ENCODE assay signal across 9 mouse cellular contexts in genomic region chr2:24888895-24889294, GRCm38 (mm10). TPM values are rescaled to one million over a fixed set of nuclear protein-coding genes. Genes with fewer than 3 reads are reported as not detected.
DNase-seq lines count a peak whose midpoint lies in the region; ATAC-seq and TF ChIP-seq lines count a peak whose summit lies in the region.
"Had no signal": no experiment of that assay in that cellular context is flagged by ENCODE, and none has a peak within 500 bp of the region (broad histone marks: within the 10 kb centered on the region; RNA-seq: fewer than 3 reads in every experiment).

No protein-coding gene starts in this region.

- no peak overlapping the region for H3K4me2 ChIP-seq in heart, postnatal 0 days (ENCODE audit: low read depth, low read length)
- no peak overlapping the region for H3K4me2 ChIP-seq in stomach, postnatal 0 days (replicated peaks; ENCODE audit: low read depth)
- H3K4me2 ChIP-seq: limb, embryonic 15.5 days had no signal

- no peak for TF ChIP-seq EP300 in heart, postnatal 0 days (IDR thresholded peaks at IDR 0.05; ENCODE audit: low read depth)
- no peak for TF ChIP-seq EP300 in stomach, postnatal 0 days (optimal IDR thresholded peaks at IDR 0.05)

- no peaks in the 10 kb centered on the region for H3K27me3 ChIP-seq in heart, postnatal 0 days (ENCODE audit: control insufficient read depth, insufficient read depth, low read length)
- no peaks in the 10 kb centered on the region for H3K27me3 ChIP-seq in thymus, adult 2 months (ENCODE audit: control insufficient read depth, insufficient read depth, low read length)
- H3K27me3 ChIP-seq in stomach, postnatal 0 days (ENCODE audit: control insufficient read depth, insufficient read depth, low read length), result no peaks in the 10 kb centered on the region
- H3K27me3 ChIP-seq: limb, embryonic 15.5 days had no signal

- intact Hi-C loops in heart, postnatal 25 days (cut with DNase I), result no loop called here

- no peak for ATAC-seq in heart, postnatal 0 days (ENCODE audit: insufficient read depth, low read depth)
- no peak for ATAC-seq in stomach, postnatal 0 days (ENCODE audit: low FRiP score, low TSS enrichment)

- no peak for DNase-seq in heart, postnatal 0 days (ENCODE audit: low spot score)
- no peak for DNase-seq in heart, postnatal 25 days (ENCODE audit: low spot score)
- DNase-seq in thymus, postnatal 14 days, result peak; percentile 10
- DNase-seq in thymus, adult 2 months, result no peak
- DNase-seq in c-Kit-positive CD71-positive TER-119-positive erythroid progenitor cells, embryonic 14.5 days (ENCODE audit: low spot score), result peak; percentile 54
- peak; percentile 42 for DNase-seq in stomach, postnatal 0 days (ENCODE audit: low spot score)
- no peak for DNase-seq in left cerebral cortex, adult 8-10 months (ENCODE audit: low spot score in 2 of 2)
- no peak for DNase-seq in ovary, postnatal 36 days (ENCODE audit: low spot score)

- H3K27ac ChIP-seq in heart, postnatal 0 days (ENCODE audit: low read depth), result no peak overlapping the region
- no peak overlapping the region for H3K27ac ChIP-seq in thymus, adult 2 months (ENCODE audit: control insufficient read depth, insufficient read depth, low read length)
- no peak overlapping the region for H3K27ac ChIP-seq in stomach, postnatal 0 days (replicated peaks)
- H3K27ac ChIP-seq: limb, embryonic 15.5 days had no signal

- H3K9me3 ChIP-seq in heart, postnatal 0 days (replicated peaks; ENCODE audit: control insufficient read depth, low read length), result no peaks in the 10 kb centered on the region
- no peaks in the 10 kb centered on the region for H3K9me3 ChIP-seq in stomach, postnatal 0 days (ENCODE audit: control insufficient read depth, low read length)
- H3K9me3 ChIP-seq: limb, embryonic 15.5 days had no signal

- no peak overlapping the region for H3K4me3 ChIP-seq in heart, postnatal 0 days (ENCODE audit: low read depth, low read length)
- H3K4me3 ChIP-seq in thymus, adult 2 months (ENCODE audit: control insufficient read depth, insufficient read depth, low read length), result no peak overlapping the region
- no peak overlapping the region for H3K4me3 ChIP-seq in stomach, postnatal 0 days (ENCODE audit: low read depth, low read length)
- H3K4me3 ChIP-seq: limb, embryonic 15.5 days had no signal

- no peak overlapping the region for H3K9ac ChIP-seq in heart, postnatal 0 days (replicated peaks; ENCODE audit: low read depth, low read length)
- H3K9ac ChIP-seq in stomach, postnatal 0 days (ENCODE audit: low read length), result no peak overlapping the region
- H3K9ac ChIP-seq: limb, embryonic 15.5 days had no signal

- no peak for TF ChIP-seq POLR2A in thymus, adult 2 months (IDR thresholded peaks at IDR 0.05; ENCODE audit: control insufficient read depth, extremely low read depth, insufficient read depth, low read length, poor library complexity)

- peaks cover 6% of the 10 kb centered on the region for H3K4me1 ChIP-seq in heart, postnatal 0 days (ENCODE audit: control insufficient read depth, insufficient read depth)
- H3K4me1 ChIP-seq in thymus, adult 2 months (replicated peaks; ENCODE audit: control insufficient read depth, insufficient read depth, low read length), result no peaks in the 10 kb centered on the region
- H3K4me1 ChIP-seq in stomach, postnatal 0 days (replicated peaks; ENCODE audit: control insufficient read depth, insufficient read depth), result 0 out of 2 replicates have a peak, but pooled peaks cover 2% of the 10 kb centered on the region

- peak; percentile 37 for TF ChIP-seq CTCF in heart, postnatal 0 days (IDR thresholded peaks at IDR 0.05; ENCODE audit: low read depth)
- no peak for TF ChIP-seq CTCF in thymus, adult 2 months (IDR thresholded peaks at IDR 0.05; ENCODE audit: borderline replicate concordance, control insufficient read depth, extremely low read depth, insufficient read depth, low read length, poor library complexity)
- TF ChIP-seq CTCF in stomach, postnatal 0 days (IDR thresholded peaks at IDR 0.05; ENCODE audit: low read depth), result peak; percentile 59

- peaks cover 8% of the 10 kb centered on the region for H3K36me3 ChIP-seq in heart, postnatal 0 days (replicated peaks; ENCODE audit: control insufficient read depth, insufficient read depth, low read length)
- H3K36me3 ChIP-seq in thymus, adult 2 months (ENCODE audit: control insufficient read depth, insufficient read depth, low read length), result peaks cover 23% of the 10 kb centered on the region
- peaks cover 7% of the 10 kb centered on the region; the same call in 1 of the 2 replicates for H3K36me3 ChIP-seq in stomach, postnatal 0 days (ENCODE audit: control insufficient read depth, insufficient read depth, low read length)

- WGBS in heart, postnatal 0 days, result 80% methylated on average over 5 of the region's 5 CpGs
- WGBS in thymus, adult 2 months, result 86% methylated on average over 5 of the region's 5 CpGs
- 79% methylated on average over 5 of the region's 5 CpGs for WGBS in stomach, postnatal 0 days

RNA-seq across cellular contexts. Expression of gene Ehmt1, which starts 30.5 kb away (rescaled TPM):
- total RNA-seq in heart, postnatal 0 days (2014; rRNA removed; ENCODE audit: low replicate concordance), result 36.8 and 49.8 TPM in 2 replicates
- polyA plus RNA-seq in heart, postnatal 0 days (2015; fragmentation: Nextera tagmentation; extraction: Ambion mirVana), result 30.6 and 34.7 TPM in 2 replicates
- total RNA-seq in heart, postnatal 25 days (2021), result 10 to 100 TPM; 31.6 to 36.5 TPM
- polyA plus RNA-seq in thymus, adult 2 months (2012; rRNA removed), result 110 and 113 TPM in 2 replicates
- 23.1 and 27.5 TPM in 2 replicates for polyA plus RNA-seq in stomach, postnatal 0 days (2015; fragmentation: Nextera tagmentation; extraction: Ambion mirVana)
- total RNA-seq in left cerebral cortex, adult 8-10 months (2022), result 10 to 100 TPM; 54.3 to 69.5 (median 55.2) TPM

RNA-seq across cellular contexts. Expression of gene Arrdc1, which starts 46.2 kb away (rescaled TPM):
- 11.9 and 23.9 TPM in 2 replicates for total RNA-seq in heart, postnatal 0 days (2014; rRNA removed; ENCODE audit: low replicate concordance)
- 10.2 and 12.2 TPM in 2 replicates for polyA plus RNA-seq in heart, postnatal 0 days (2015; fragmentation: Nextera tagmentation; extraction: Ambion mirVana)
- total RNA-seq in heart, postnatal 25 days (2021), result 1 to 10 TPM; 5.3 to 6.6 TPM
- polyA plus RNA-seq in thymus, adult 2 months (2012; rRNA removed), result 272 and 315 TPM in 2 replicates
- polyA plus RNA-seq in stomach, postnatal 0 days (2015; fragmentation: Nextera tagmentation; extraction: Ambion mirVana), result 94.7 and 105 TPM in 2 replicates
- total RNA-seq in left cerebral cortex, adult 8-10 months (2022), result 10 to 100 TPM; 13.4 to 22.3 (median 19.6) TPM

Comparison
In these comparisons a context has a peak if more than half of its experiments do, and no peak if none do; other contexts are left out.
1. DNase-seq: peak in thymus, postnatal 14 days (single experiment), c-Kit-positive CD71-positive TER-119-positive erythroid progenitor cells, embryonic 14.5 days (single experiment) and stomach, postnatal 0 days (single experiment); none in heart, postnatal 0 days (single experiment), heart, postnatal 25 days (single experiment), thymus, adult 2 months (single experiment), left cerebral cortex, adult 8-10 months (0 of 2) and ovary, postnatal 36 days (single experiment).